Mouse (Mus musculus): ENCODE measurements at regions not wholly inside any gene's neighbourhood (a gene's known extent, or its start where the extent isn't known, plus 50 kb on each side); places are given as distances from the start of the nearest gene placed in this dataset.

GRCm38 (mm10) chr14:78420176-78420575 lies 112.3 kb upstream of the Tnfsf11 start:
- H3K27me3 ChIP-seq (replicated peaks; ENCODE audit: insufficient read depth, low read length) = no peaks in the 10 kb centered on the region
- no peak overlapping the region for H3K4me2 ChIP-seq (replicated peaks; ENCODE audit: low read depth, low read length)
- no peaks in the 10 kb centered on the region for H3K4me1 ChIP-seq (ENCODE audit: insufficient read depth, low read depth, low read length)
- H3K36me3 ChIP-seq (ENCODE audit: insufficient read depth, low read length) = no peaks in the 10 kb centered on the region
- H3K9me3 ChIP-seq (ENCODE audit: low read length) = no peaks in the 10 kb centered on the region
- no peak overlapping the region for H3K9ac ChIP-seq (replicated peaks; ENCODE audit: low read depth)
- TF ChIP-seq CTCF (IDR thresholded peaks at IDR 0.05) (no peak), EP300 (IDR thresholded peaks at IDR 0.05) (no peak)
- DNase-seq (ENCODE audit: low spot score) (no peak), ATAC-seq (no peak)
- no peak overlapping the region for H3K27ac ChIP-seq (ENCODE audit: low read length)
- H3K4me3 ChIP-seq (ENCODE audit: low read depth, low read length) = no peak overlapping the region
- WGBS = 60% methylated on average over 3 of the region's 3 CpGs

DNA sequence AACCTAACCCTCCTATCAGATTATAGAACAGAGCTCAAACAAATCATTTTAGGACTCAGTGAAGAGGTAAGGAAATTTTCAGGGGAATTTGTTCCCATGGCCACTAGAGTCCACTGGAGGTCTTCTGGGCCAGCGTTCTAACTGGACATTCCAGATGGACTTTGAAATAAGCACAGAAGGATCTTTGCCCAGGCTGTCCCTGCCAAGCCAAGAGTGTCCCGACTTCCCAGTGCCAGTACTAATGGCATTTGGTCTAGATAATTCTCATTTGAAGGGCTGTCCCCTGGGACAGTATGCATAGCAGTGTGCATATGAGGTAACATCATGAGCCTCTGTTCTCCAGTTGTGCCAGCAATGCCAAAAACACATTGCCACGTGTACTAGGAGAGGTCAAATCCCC lies 97.7 kb upstream of the Tnfsf11 start:
- Histone ChIP-seq H3K36me3 (ENCODE audit: insufficient read depth, low read length) (no peaks in the 10 kb centered on the region), H3K4me1 (ENCODE audit: insufficient read depth, low read depth, low read length) (no peaks in the 10 kb centered on the region), H3K4me3 (ENCODE audit: low read depth, low read length) (no peak overlapping the region), H3K9ac (replicated peaks; ENCODE audit: low read depth) (no peak overlapping the region), H3K4me2 (replicated peaks; ENCODE audit: low read depth, low read length) (no peak overlapping the region), H3K9me3 (ENCODE audit: low read length) (no peaks in the 10 kb centered on the region), H3K27me3 (replicated peaks; ENCODE audit: insufficient read depth, low read length) (no peaks in the 10 kb centered on the region), H3K27ac (ENCODE audit: low read length) (no peak overlapping the region)
- ATAC-seq (no peak), DNase-seq (ENCODE audit: low spot score) (no peak)
- WGBS = 70% methylated on average over 3 of the region's 3 CpGs
- TF ChIP-seq CTCF (IDR thresholded peaks at IDR 0.05) = no peak
- no peak for TF ChIP-seq EP300 (IDR thresholded peaks at IDR 0.05)

DNA sequence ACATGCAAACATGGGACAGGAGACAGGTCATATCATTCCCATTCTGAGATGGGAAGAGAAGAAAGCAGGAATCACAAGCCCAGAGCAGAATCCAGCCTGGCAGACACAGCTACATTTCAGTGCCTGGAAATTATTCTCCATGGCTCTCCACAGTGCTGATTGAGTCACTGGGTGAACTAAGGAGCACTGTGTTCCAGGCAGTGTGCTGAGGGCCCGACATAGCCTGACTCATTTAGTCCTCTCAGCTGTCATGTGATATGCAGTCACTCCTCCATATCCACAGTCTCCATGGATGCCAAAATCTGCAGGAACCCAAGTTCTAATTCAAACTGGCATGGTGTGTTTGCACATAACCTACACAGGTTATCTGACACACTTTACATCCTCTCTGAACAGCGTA lies 90.1 kb upstream of the Tnfsf11 start:
- no peak for TF ChIP-seq EP300 (IDR thresholded peaks at IDR 0.05)
- no peak for TF ChIP-seq CTCF (IDR thresholded peaks at IDR 0.05)
- DNase-seq (ENCODE audit: low spot score) (no peak), ATAC-seq (no peak)
- Histone ChIP-seq H3K4me2 (replicated peaks; ENCODE audit: low read depth, low read length) (no peak overlapping the region), H3K4me1 (ENCODE audit: insufficient read depth, low read depth, low read length) (no peaks in the 10 kb centered on the region), H3K36me3 (ENCODE audit: insufficient read depth, low read length) (no peaks in the 10 kb centered on the region), H3K27ac (ENCODE audit: low read length) (no peak overlapping the region), H3K27me3 (replicated peaks; ENCODE audit: insufficient read depth, low read length) (no peaks in the 10 kb centered on the region), H3K9ac (replicated peaks; ENCODE audit: low read depth) (no peak overlapping the region), H3K4me3 (ENCODE audit: low read depth, low read length) (no peak overlapping the region), H3K9me3 (ENCODE audit: low read length) (no peaks in the 10 kb centered on the region)
- 62% methylated on average over 2 of the region's 2 CpGs for WGBS

DNA sequence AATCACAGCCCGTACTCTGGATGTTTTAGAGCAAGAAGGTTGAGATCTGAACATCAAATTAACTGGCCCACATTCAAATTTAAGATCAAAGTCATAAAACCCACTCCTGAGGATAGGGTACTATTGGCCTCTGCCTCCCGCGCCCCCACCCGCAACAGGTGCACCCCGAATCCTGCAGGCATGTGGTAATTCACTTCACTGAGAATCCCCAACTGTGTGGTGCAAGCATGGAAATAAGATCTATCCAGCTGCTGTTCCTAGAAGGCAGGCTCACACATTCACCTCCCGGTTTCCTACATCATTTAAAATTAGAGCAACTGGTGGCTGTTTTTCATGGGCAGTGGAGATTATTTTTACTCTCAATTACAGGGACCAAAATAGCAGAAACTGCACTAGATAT lies 87.8 kb upstream of the Tnfsf11 start:
- H3K36me3 ChIP-seq (ENCODE audit: insufficient read depth, low read length) = no peaks in the 10 kb centered on the region
- ATAC-seq (no peak), DNase-seq (ENCODE audit: low spot score) (no peak)
- H3K9ac ChIP-seq (replicated peaks; ENCODE audit: low read depth) = no peak overlapping the region
- H3K27me3 ChIP-seq (replicated peaks; ENCODE audit: insufficient read depth, low read length) = no peaks in the 10 kb centered on the region
- no peak overlapping the region for H3K4me2 ChIP-seq (replicated peaks; ENCODE audit: low read depth, low read length)
- no peak overlapping the region for H3K27ac ChIP-seq (ENCODE audit: low read length)
- WGBS = 77% methylated on average over 6 of the region's 6 CpGs
- no peak overlapping the region for H3K4me3 ChIP-seq (ENCODE audit: low read depth, low read length)
- no peaks in the 10 kb centered on the region for H3K9me3 ChIP-seq (ENCODE audit: low read length)
- no peaks in the 10 kb centered on the region for H3K4me1 ChIP-seq (ENCODE audit: insufficient read depth, low read depth, low read length)
- no peak for TF ChIP-seq EP300 (IDR thresholded peaks at IDR 0.05)
- TF ChIP-seq CTCF (IDR thresholded peaks at IDR 0.05) = no peak

- no peaks in the 10 kb centered on the region for H3K27me3 ChIP-seq (replicated peaks; ENCODE audit: insufficient read depth, low read length)
- H3K9me3 ChIP-seq (ENCODE audit: low read length) = no peaks in the 10 kb centered on the region
- H3K4me3 ChIP-seq (ENCODE audit: low read depth, low read length) = no peak overlapping the region
- TF ChIP-seq CTCF (IDR thresholded peaks at IDR 0.05) = no peak
- TF ChIP-seq EP300 (IDR thresholded peaks at IDR 0.05) = no peak
- H3K27ac ChIP-seq (ENCODE audit: low read length) = no peak overlapping the region
- no peak for DNase-seq (ENCODE audit: low spot score)
- H3K4me2 ChIP-seq (replicated peaks; ENCODE audit: low read depth, low read length) = no peak overlapping the region
- H3K4me1 ChIP-seq (ENCODE audit: insufficient read depth, low read depth, low read length) = peaks cover 10% of the 10 kb centered on the region; the same call in 1 of the 2 replicates
- H3K36me3 ChIP-seq (ENCODE audit: insufficient read depth, low read length) = no peaks in the 10 kb centered on the region
- ATAC-seq = no peak
- no peak overlapping the region for H3K9ac ChIP-seq (replicated peaks; ENCODE audit: low read depth)
- 50% methylated on average over 5 of the region's 5 CpGs for WGBS
Observed at GRCm38 (mm10) chr14:78387011-78387410, 79.2 kb upstream of the Tnfsf11 start.

GRCm38 (mm10) chr14:78384370-78384769 lies 76.5 kb upstream of the Tnfsf11 start:
- no peak overlapping the region for H3K4me3 ChIP-seq (ENCODE audit: low read depth, low read length)
- H3K9ac ChIP-seq (replicated peaks; ENCODE audit: low read depth) = no peak overlapping the region
- no peak overlapping the region for H3K27ac ChIP-seq (ENCODE audit: low read length)
- no peak for TF ChIP-seq CTCF (IDR thresholded peaks at IDR 0.05)
- no peak for TF ChIP-seq EP300 (IDR thresholded peaks at IDR 0.05)
- 68% methylated on average over 1 of the region's 1 CpGs for WGBS
- no peak overlapping the region for H3K4me2 ChIP-seq (replicated peaks; ENCODE audit: low read depth, low read length)
- H3K4me1 ChIP-seq (ENCODE audit: insufficient read depth, low read depth, low read length) = peaks cover 10% of the 10 kb centered on the region; the same call in 1 of the 2 replicates
- ATAC-seq (no peak), DNase-seq (ENCODE audit: low spot score) (no peak)
- no peaks in the 10 kb centered on the region for H3K9me3 ChIP-seq (ENCODE audit: low read length)
- no peaks in the 10 kb centered on the region for H3K36me3 ChIP-seq (ENCODE audit: insufficient read depth, low read length)
- no peaks in the 10 kb centered on the region for H3K27me3 ChIP-seq (replicated peaks; ENCODE audit: insufficient read depth, low read length)

DNA sequence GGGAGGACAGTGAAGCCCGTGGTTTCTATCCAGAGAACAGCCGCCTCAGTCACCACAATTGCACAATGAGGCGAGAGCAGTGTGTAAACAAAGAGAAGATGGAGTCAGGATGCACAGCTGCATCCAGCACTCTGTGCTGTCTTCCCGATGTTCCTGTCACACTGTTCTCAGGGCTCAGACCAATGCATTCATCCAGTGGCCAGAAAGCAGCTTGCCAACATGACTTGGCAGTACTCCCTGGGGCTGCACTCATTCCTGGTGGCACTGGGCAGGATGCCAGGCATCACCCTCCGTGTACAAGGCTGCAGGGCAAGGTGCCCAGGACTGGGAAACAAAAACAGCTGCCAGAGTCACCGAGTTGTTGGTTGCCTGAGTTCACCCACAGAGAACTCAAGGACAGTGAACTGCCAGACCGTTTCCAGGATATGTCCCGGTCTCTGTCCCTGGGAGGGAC lies 75.4 kb upstream of the Tnfsf11 start:
- no peak overlapping the region for H3K4me2 ChIP-seq (replicated peaks; ENCODE audit: low read depth, low read length)
- H3K36me3 ChIP-seq (ENCODE audit: insufficient read depth, low read length) = no peaks in the 10 kb centered on the region
- no peak overlapping the region for H3K9ac ChIP-seq (replicated peaks; ENCODE audit: low read depth)
- no peaks in the 10 kb centered on the region for H3K27me3 ChIP-seq (replicated peaks; ENCODE audit: insufficient read depth, low read length)
- TF ChIP-seq EP300 (IDR thresholded peaks at IDR 0.05) = no peak
- TF ChIP-seq CTCF (IDR thresholded peaks at IDR 0.05) = no peak
- no peak overlapping the region for H3K4me3 ChIP-seq (ENCODE audit: low read depth, low read length)
- H3K27ac ChIP-seq (ENCODE audit: low read length) = no peak overlapping the region
- ATAC-seq (peak; percentile 86), DNase-seq (ENCODE audit: low spot score) (peak; percentile 69)
- peaks cover 10% of the 10 kb centered on the region; the same call in 1 of the 2 replicates for H3K4me1 ChIP-seq (ENCODE audit: insufficient read depth, low read depth, low read length)
- WGBS = 17% methylated on average over 8 of the region's 8 CpGs
- no peaks in the 10 kb centered on the region for H3K9me3 ChIP-seq (ENCODE audit: low read length)

Measured in lung, postnatal 0 days (tissue).